Mouse (Mus musculus) heart, postnatal 0 days (tissue): ENCODE data around the gene Foxk2.

ENCODE experiments used
- CTCF ChIP-seq: IDR thresholded peaks from 2 replicates; pipeline ENCODE4 v1.5.1; 2016; ENCODE audit warnings: antibody characterized with exemption, control low read depth, low read depth
- EP300 ChIP-seq: IDR thresholded peaks from 2 replicates; pipeline ENCODE4 v1.6.1; 2016; ENCODE audit warnings: antibody characterized with exemption, low read depth

DNA sequence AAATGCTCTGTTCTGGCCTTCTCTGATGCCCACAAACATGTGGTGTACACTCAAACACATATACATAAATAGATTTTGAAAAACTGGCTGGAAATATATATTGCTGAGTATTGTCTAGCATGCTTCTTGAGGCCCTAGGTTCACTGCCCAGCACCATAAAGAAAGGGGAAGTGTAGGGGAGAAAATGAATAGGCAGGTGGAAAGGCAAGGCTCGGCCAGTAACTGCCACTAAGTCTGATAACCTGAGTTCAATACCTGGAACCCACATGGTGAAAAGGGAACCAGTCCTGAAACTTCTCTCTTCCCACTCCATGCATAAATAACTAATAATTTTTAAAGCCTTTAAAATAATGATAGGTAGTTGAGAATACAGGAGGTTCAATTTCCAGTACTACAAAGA, 79.9 kb downstream of the Foxk2 start:
- TF ChIP-seq CTCF (no peak), EP300 (no peak)
